Mouse (Mus musculus) bone marrow, adult 2 months (tissue): ENCODE data around the gene Prkca.

Experiments
- CTCF ChIP-seq: fragments of 200-500 bp; IDR thresholded peaks from 2 replicates; pipeline ENCODE4 v1.5.1; 2011; ENCODE audit warnings: low read length, control low read depth; ENCODE audit not compliant: control insufficient read depth, insufficient read depth
- POLR2A ChIP-seq: fragments of 200-500 bp; IDR thresholded peaks from 2 replicates; pipeline ENCODE4 v1.6.1; 2011; ENCODE audit warnings: low read depth, mild to moderate bottlenecking, control low read depth, low read length, borderline replicate concordance; ENCODE audit not compliant: control insufficient read depth

DNA sequence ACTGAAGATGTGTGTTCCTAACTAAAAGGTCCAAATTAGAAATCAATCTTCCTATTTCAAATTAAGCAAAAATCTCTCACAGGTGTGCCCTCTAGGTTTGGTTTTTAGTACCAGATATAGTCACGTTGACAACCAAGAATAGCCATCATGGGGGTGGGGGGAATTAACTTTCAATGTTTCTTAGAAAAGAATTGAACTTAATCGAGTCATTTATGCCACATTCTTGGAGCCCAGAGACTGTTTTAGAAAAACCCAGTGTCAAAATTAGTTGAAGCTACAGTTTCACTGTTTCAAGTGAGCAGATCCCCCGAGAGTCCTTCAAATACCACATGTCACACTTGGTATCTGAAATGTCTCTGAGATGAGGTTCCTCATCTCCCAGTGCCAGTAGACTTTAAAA lies 173.6 kb downstream of the Prkca start:
- TF ChIP-seq POLR2A (no peak), CTCF (no peak)
